Mouse (Mus musculus) thymus, postnatal 14 days (tissue): ENCODE results near the gene Ifna4.
"Not testable (repeated sequence)": the region's sequence is repeated elsewhere in the genome, so short reads cannot be mapped to it uniquely, and the experiment has no call there.

ENCODE experiments used
- DNase-seq: peaks from one replicate; pipeline ENCODE4 v3.0.0; 2021

The Ifna4 gene

GRCm38 (mm10) chr4:88841438-88841911 lies at the start of gene Ifna4:
Gene Ifna4, plus strand, starts transcription at chr4:88841861.
- DNase-seq, result no peak

- peak; percentile 68 for DNase-seq
Measured at GRCm38 (mm10) chr4:88793936-88794675, 47.6 kb upstream of the Ifna4 start, which contains the start of gene Gm13275. Gene Gm13275, plus strand, starts transcription at chr4:88794487.

GRCm38 (mm10) chr4:88797097-88797496 lies 44.6 kb upstream of the Ifna4 start, which contains the start of gene Gm13279:
Gene Gm13279, plus strand, starts transcription at chr4:88797397.
- DNase-seq, result not testable (repeated sequence)

- DNase-seq, result not testable (repeated sequence)
Measured at GRCm38 (mm10) chr4:88799365-88799764, 42.3 kb upstream of the Ifna4 start, which contains the start of gene Gm13285. Gene Gm13285, plus strand, starts transcription at chr4:88799665.

- not testable (repeated sequence) for DNase-seq
Measured at GRCm38 (mm10) chr4:88802954-88803353, 38.7 kb upstream of the Ifna4 start, which contains the start of gene Gm13287. Gene Gm13287, plus strand, starts transcription at chr4:88803254.

- not testable (repeated sequence) for DNase-seq
Measured at GRCm38 (mm10) chr4:88805231-88805630, 36.4 kb upstream of the Ifna4 start, which contains the start of gene Gm13288. Gene Gm13288, plus strand, starts transcription at chr4:88805531.

GRCm38 (mm10) chr4:88805761-88806160 lies 35.9 kb upstream of the Ifna4 start:
- peak; percentile 8 for DNase-seq

- DNase-seq, result no peak
Measured at GRCm38 (mm10) chr4:88815928-88816327, 25.7 kb upstream of the Ifna4 start, which contains the start of gene Ifna7. Gene Ifna7, plus strand, starts transcription at chr4:88816228.

GRCm38 (mm10) chr4:88819659-88820058 lies 22.0 kb upstream of the Ifna4 start, which contains the start of gene Ifna11:
Gene Ifna11, plus strand, starts transcription at chr4:88819959.
- no peak for DNase-seq

GRCm38 (mm10) chr4:88822995-88823394 lies 18.7 kb upstream of the Ifna4 start:
- DNase-seq, result peak; percentile 28

GRCm38 (mm10) chr4:88827116-88827515 lies 14.5 kb upstream of the Ifna4 start, which contains the start of gene Ifna6:
Gene Ifna6, plus strand, starts transcription at chr4:88827416.
- not testable (repeated sequence) for DNase-seq

GRCm38 (mm10) chr4:88830523-88830922 lies 11.1 kb upstream of the Ifna4 start:
- DNase-seq, result peak; percentile 55

GRCm38 (mm10) chr4:88835225-88835624 lies 6.4 kb upstream of the Ifna4 start, which contains the start of gene Ifna5:
Gene Ifna5, plus strand, starts transcription at chr4:88835525.
- not testable (repeated sequence) for DNase-seq

- DNase-seq, result peak; percentile 19
Measured at GRCm38 (mm10) chr4:88838828-88839227, 2.8 kb upstream of the Ifna4 start.

GRCm38 (mm10) chr4:88840058-88840457 lies 1.6 kb upstream of the Ifna4 start:
- no peak for DNase-seq

GRCm38 (mm10) chr4:88845334-88845733 lies 3.7 kb downstream of the Ifna4 start:
- DNase-seq, result no peak

GRCm38 (mm10) chr4:88849698-88850097 lies 8.0 kb downstream of the Ifna4 start, which contains the start of gene Ifna1:
Gene Ifna1, plus strand, starts transcription at chr4:88850087.
- no peak for DNase-seq

GRCm38 (mm10) chr4:88851026-88851763 lies 9.5 kb downstream of the Ifna4 start:
- DNase-seq, result no peak

- DNase-seq, result no peak
Measured at GRCm38 (mm10) chr4:88859214-88859613, 17.6 kb downstream of the Ifna4 start.

GRCm38 (mm10) chr4:88863309-88863708 lies 21.6 kb downstream of the Ifna4 start:
- no peak for DNase-seq

GRCm38 (mm10) chr4:88864599-88864998 lies 22.9 kb downstream of the Ifna4 start:
- DNase-seq, result peak; percentile 72

GRCm38 (mm10) chr4:88865011-88865569 lies 23.4 kb downstream of the Ifna4 start:
- DNase-seq, result no peak
